Mouse (Mus musculus): ENCODE data around the gene Gm3411. TPM values are rescaled to one million over a fixed set of nuclear protein-coding genes. Genes with fewer than 3 reads are reported as not detected.
"Not testable (repeated sequence)": the region's sequence is repeated elsewhere in the genome, so short reads cannot be mapped to it uniquely, and the experiment has no call there.

Gm3411 gene
- 2.8 and 2.9 TPM in 2 replicates for polyA plus RNA-seq (2016; fragmentation: Nextera tagmentation; extraction: Ambion mirVana)

GRCm38 (mm10) chr14:6286931-6287715 lies at the start of gene Gm3411:
Gene Gm3411, minus strand, starts transcription at chr14:6287250.
- not testable (repeated sequence) for H3K9me3 ChIP-seq; H3K4me1 ChIP-seq; H3K36me3 ChIP-seq; H3K27me3 ChIP-seq (ENCODE audit: insufficient read depth, poor library complexity, severe bottlenecking)
- under 1% methylated on average over 55 of the region's 57 CpGs for WGBS
- DNase-seq (ENCODE audit: low spot score): peak; percentile 78
- Histone ChIP-seq H3K4me3 (peak within 1 kb of the TSS; percentile 59), H3K27ac (peak within 1 kb of the TSS; percentile 86)

GRCm38 (mm10) chr14:6304743-6305142 lies 17.7 kb upstream of the Gm3411 start, which contains the start of gene Gm21103:
Gene Gm21103, minus strand, starts transcription at chr14:6304843.
- H3K9me3 ChIP-seq; H3K4me3 ChIP-seq; H3K36me3 ChIP-seq; H3K4me1 ChIP-seq; H3K27ac ChIP-seq; H3K27me3 ChIP-seq (ENCODE audit: insufficient read depth, poor library complexity, severe bottlenecking); DNase-seq (ENCODE audit: low spot score): not testable (repeated sequence)
- WGBS: 80% methylated on average over 2 of the region's 2 CpGs

GRCm38 (mm10) chr14:6219192-6219591 lies 67.9 kb downstream of the Gm3411 start, which contains the start of gene Gm21560:
Gene Gm21560, minus strand, starts transcription at chr14:6219292.
- H3K27me3 ChIP-seq (ENCODE audit: insufficient read depth, poor library complexity, severe bottlenecking); H3K4me3 ChIP-seq; H3K27ac ChIP-seq; H3K9me3 ChIP-seq; H3K4me1 ChIP-seq; DNase-seq (ENCODE audit: low spot score); H3K36me3 ChIP-seq: not testable (repeated sequence)
- WGBS: 50% methylated on average over 2 of the region's 2 CpGs

Other genes with a start within 250 kb of the Gm3411 start
- not detected in 2 replicates for gene Gm6337, start 229.0 kb downstream of the Gm3411 start, polyA plus RNA-seq (2016; fragmentation: Nextera tagmentation; extraction: Ambion mirVana)
- 0.95 and 1.2 TPM in 2 replicates for gene Gm8206, start 193.3 kb downstream of the Gm3411 start, polyA plus RNA-seq (2016; fragmentation: Nextera tagmentation; extraction: Ambion mirVana)
- 3.2 and 3.4 TPM in 2 replicates for gene Gm3468, start 178.6 kb downstream of the Gm3411 start, polyA plus RNA-seq (2016; fragmentation: Nextera tagmentation; extraction: Ambion mirVana)
- not detected in 2 replicates for gene Gm3476, start 161.4 kb downstream of the Gm3411 start, polyA plus RNA-seq (2016; fragmentation: Nextera tagmentation; extraction: Ambion mirVana)
- gene Gm21560, start 68.0 kb downstream of the Gm3411 start, polyA plus RNA-seq (2016; fragmentation: Nextera tagmentation; extraction: Ambion mirVana): not detected in 2 replicates
- 0.17 TPM in 1 of 2 replicates, not detected in the other for gene Gm21103, start 17.6 kb upstream of the Gm3411 start, polyA plus RNA-seq (2016; fragmentation: Nextera tagmentation; extraction: Ambion mirVana)
- gene Gm3618, start 56.4 kb upstream of the Gm3411 start, polyA plus RNA-seq (2016; fragmentation: Nextera tagmentation; extraction: Ambion mirVana): not detected in 2 replicates
- not detected in 2 replicates for gene Gm16440, start 103.1 kb upstream of the Gm3411 start, polyA plus RNA-seq (2016; fragmentation: Nextera tagmentation; extraction: Ambion mirVana)
- 2.0 and 2.8 TPM in 2 replicates for gene Gm3591, start 125.2 kb upstream of the Gm3411 start, polyA plus RNA-seq (2016; fragmentation: Nextera tagmentation; extraction: Ambion mirVana)
- gene Gm3594, start 157.4 kb upstream of the Gm3411 start, polyA plus RNA-seq (2016; fragmentation: Nextera tagmentation; extraction: Ambion mirVana): not detected in 2 replicates

All from heart, embryonic 10.5 days (tissue).